Mouse (Mus musculus) right cerebral cortex, postnatal 25 days (tissue): ENCODE results near the gene Jam2.

Experiments
- DNase-seq: peaks from one replicate; pipeline ENCODE4 v3.0.0; 2022

Jam2 gene

GRCm38 (mm10) chr16:84864656-84865055 is 90.7 kb downstream of the Jam2 start:
- no peak for DNase-seq

- DNase-seq = no peak
Observed at GRCm38 (mm10) chr16:84873805-84874204, 99.9 kb downstream of the Jam2 start.

GRCm38 (mm10) chr16:84875012-84875717 is 101.2 kb downstream of the Jam2 start:
- peak; percentile 57 for DNase-seq
